Mouse (Mus musculus) midbrain, embryonic 12.5 days (tissue): ENCODE measurements around the gene Exoc3l4. TPM values are rescaled to one million over a fixed set of nuclear protein-coding genes. Genes with fewer than 3 reads are reported as not detected.

Source experiments
- ATAC-seq: fragments of 200-750 bp; cut with Nextera tagmentation; 2 replicates; pipeline ENCODE4 v1.8.0; 2017; ENCODE audit warnings: low read depth, moderate TSS enrichment, moderate library complexity; ENCODE audit not compliant: low FRiP score
- H3K27ac ChIP-seq: fragments of 300-500 bp; sonication (generic); replicated peaks from 2 replicates; pipeline ENCODE4 v1.5.1; 2016; ENCODE audit warnings: mild to moderate bottlenecking
- H3K27me3 ChIP-seq: fragments of 300-500 bp; sonication (generic); 2 replicates; pipeline ENCODE4 v1.6.1; 2016; ENCODE audit warnings: mild to moderate bottlenecking
- H3K36me3 ChIP-seq: fragments of 300-500 bp; sonication (generic); 2 replicates; pipeline ENCODE4 v1.6.1; 2016
- H3K4me1 ChIP-seq: fragments of 300-500 bp; sonication (generic); 2 replicates; pipeline ENCODE4 v1.6.1; 2016
- H3K4me2 ChIP-seq: fragments of 300-500 bp; sonication (generic); replicated peaks from 2 replicates; pipeline ENCODE4 v1.6.1; 2016; ENCODE audit warnings: mild to moderate bottlenecking, moderate library complexity
- H3K4me3 ChIP-seq: fragments of 300-500 bp; sonication (generic); 2 replicates; pipeline ENCODE4 v1.5.1; 2016; ENCODE audit warnings: mild to moderate bottlenecking
- H3K9ac ChIP-seq: fragments of 300-500 bp; sonication (generic); replicated peaks from 2 replicates; pipeline ENCODE4 v1.6.1; 2016; ENCODE audit warnings: mild to moderate bottlenecking, moderate library complexity
- H3K9me3 ChIP-seq: fragments of 300-500 bp; sonication (generic); 2 replicates; pipeline ENCODE4 v1.6.1; 2016; ENCODE audit warnings: mild to moderate bottlenecking
- WGBS: fragments of 180-500 bp; shearing (Covaris S2); methylation state at CpG from one replicate; pipeline ENCODE4 v1.1.7; 2016; 5-methylcytosine and 5-hydroxymethylcytosine counted together
- polyA plus RNA-seq: library from polyadenylated mRNA; unstranded; fragments of >200 nt; fragmentation: Nextera tagmentation; extraction: Ambion mirVana; gene quantifications from 2 replicates; pipeline ENCODE4 v1.2.1, GENCODE M21; 2016

The Exoc3l4 gene
- polyA plus RNA-seq, 1 experiment from 2014 or later: 4.1 TPM

DNA sequence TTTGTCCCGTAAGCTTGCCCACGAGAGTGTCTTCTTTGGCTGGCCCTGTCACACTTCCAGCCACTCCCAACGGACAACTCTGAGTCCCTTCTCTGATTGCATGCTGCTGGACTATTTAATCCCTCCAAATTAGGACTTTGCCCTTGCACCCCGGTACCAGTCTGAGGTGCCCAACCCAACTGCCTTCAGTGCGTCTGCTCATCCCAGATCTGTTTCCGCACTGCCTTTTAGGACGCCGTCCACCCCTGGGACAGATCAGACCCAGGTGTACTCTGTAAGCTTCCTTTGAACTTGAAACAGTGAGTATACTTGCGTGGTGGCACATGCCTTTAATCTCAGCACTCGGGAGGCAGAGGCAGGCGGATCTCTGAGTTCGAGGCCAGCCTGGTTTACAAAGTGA is 38.0 kb upstream of the Exoc3l4 start:
- 75% methylated on average over 12 of the region's 12 CpGs for WGBS
- Histone ChIP-seq H3K9ac (peak overlapping the region; percentile 95), H3K36me3 (no peaks in the 10 kb centered on the region), H3K9me3 (no peaks in the 10 kb centered on the region), H3K27me3 (peaks cover 21% of the 10 kb centered on the region), H3K27ac (no peak overlapping the region), H3K4me3 (peak overlapping the region; percentile 98), H3K4me1 (peaks cover 29% of the 10 kb centered on the region), H3K4me2 (peak overlapping the region; percentile 87)
- ATAC-seq: no peak

DNA sequence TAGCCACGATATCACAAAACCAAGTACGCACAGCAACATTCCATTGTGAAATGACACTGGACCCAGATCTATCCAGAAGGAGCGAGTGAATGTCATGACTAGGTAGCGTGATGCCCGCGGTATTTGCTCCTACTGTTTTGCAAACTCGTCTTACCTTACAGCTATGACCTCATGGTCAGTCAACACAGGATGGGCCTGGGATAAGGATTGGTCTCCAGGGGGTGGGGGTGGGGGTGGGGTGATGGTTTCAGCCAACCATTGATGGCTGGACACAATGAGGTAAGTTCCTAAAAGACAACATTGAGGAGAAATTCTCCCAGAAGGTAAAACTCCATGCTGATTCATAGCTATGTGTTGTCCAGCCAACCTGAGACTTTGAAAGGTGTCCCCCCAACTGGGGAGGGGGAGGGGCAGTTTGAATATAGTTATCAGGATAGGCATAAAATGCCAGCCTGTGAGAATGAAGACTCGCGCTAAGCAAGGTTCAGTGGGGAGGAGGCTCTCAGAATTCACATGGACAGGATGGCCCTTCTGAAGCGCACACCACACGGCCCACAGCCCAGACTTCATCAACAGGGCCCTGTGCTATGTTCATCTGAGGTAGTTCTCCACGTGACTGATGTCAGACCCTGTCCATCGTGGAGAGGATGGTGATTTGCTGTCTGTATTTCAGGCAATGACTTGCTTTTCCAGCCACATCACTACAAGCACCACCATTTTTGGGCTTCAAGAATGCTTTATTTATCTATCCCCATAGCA is 30.8 kb upstream of the Exoc3l4 start:
- WGBS: 87% methylated on average over 13 of the region's 13 CpGs
- Histone ChIP-seq H3K9ac (no peak overlapping the region), H3K27ac (no peak overlapping the region), H3K4me1 (no peaks in the 10 kb centered on the region), H3K9me3 (no peaks in the 10 kb centered on the region), H3K4me3 (no peak overlapping the region), H3K36me3 (no peaks in the 10 kb centered on the region), H3K27me3 (peaks cover 15% of the 10 kb centered on the region; the same call in 1 of the 2 replicates), H3K4me2 (no peak overlapping the region)
- ATAC-seq: no peak

DNA sequence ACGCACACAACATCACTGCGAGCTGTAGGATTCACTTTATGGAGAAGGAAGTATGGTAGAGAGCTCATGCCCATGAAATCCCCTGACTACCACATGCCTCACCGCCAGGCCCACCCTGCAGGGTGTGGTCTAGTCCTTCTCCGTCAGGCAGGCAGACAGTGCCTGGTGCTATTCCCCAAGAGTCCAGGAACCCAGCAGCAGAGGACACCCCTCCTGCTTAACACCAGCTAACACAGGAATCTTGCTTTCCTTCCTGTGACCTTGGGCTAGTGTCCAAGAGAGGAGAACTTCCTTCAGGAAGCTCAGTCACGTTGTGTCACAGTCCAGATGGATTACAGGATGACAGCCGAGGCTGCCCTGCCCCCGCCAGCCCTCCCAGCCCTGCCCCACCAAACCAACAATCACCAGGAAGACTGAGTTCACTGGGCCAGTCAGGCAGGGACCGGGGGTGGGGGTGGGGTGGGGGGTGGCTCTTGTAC is 30.1 kb upstream of the Exoc3l4 start:
- ATAC-seq: no peak
- no peak overlapping the region for H3K4me3 ChIP-seq
- 71% methylated on average over 8 of the region's 8 CpGs for WGBS
- H3K36me3 ChIP-seq: no peaks in the 10 kb centered on the region
- no peak overlapping the region for H3K27ac ChIP-seq
- no peak overlapping the region for H3K4me2 ChIP-seq
- H3K27me3 ChIP-seq: peaks cover 14% of the 10 kb centered on the region; the same call in 1 of the 2 replicates
- no peaks in the 10 kb centered on the region for H3K4me1 ChIP-seq
- no peaks in the 10 kb centered on the region for H3K9me3 ChIP-seq
- no peak overlapping the region for H3K9ac ChIP-seq

DNA sequence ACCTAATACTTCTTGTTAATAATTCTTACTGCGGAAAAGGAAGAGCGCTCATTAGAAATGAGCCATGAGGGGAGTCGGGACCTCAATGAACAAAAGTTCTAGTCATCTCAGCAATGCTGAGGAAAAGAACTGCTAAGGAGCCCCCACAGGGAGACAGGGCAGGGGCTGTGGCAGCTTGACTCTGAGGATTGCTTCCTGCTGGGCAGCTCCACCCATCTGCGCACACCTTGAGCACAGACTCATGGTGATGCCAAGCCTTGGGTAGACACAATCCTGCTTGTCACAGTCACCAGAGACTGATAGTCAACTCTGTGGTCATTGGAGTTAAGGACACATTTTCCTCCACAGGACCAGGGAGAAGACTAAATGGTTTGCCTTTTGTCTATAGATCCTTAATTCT is 29.7 kb upstream of the Exoc3l4 start:
- H3K27me3 ChIP-seq: peaks cover 14% of the 10 kb centered on the region; the same call in 1 of the 2 replicates
- no peak overlapping the region for H3K4me2 ChIP-seq
- no peak for ATAC-seq
- no peaks in the 10 kb centered on the region for H3K9me3 ChIP-seq
- no peak overlapping the region for H3K4me3 ChIP-seq
- H3K36me3 ChIP-seq: no peaks in the 10 kb centered on the region
- WGBS: 91% methylated on average over 4 of the region's 4 CpGs
- no peaks in the 10 kb centered on the region for H3K4me1 ChIP-seq
- H3K9ac ChIP-seq: no peak overlapping the region
- H3K27ac ChIP-seq: no peak overlapping the region

DNA sequence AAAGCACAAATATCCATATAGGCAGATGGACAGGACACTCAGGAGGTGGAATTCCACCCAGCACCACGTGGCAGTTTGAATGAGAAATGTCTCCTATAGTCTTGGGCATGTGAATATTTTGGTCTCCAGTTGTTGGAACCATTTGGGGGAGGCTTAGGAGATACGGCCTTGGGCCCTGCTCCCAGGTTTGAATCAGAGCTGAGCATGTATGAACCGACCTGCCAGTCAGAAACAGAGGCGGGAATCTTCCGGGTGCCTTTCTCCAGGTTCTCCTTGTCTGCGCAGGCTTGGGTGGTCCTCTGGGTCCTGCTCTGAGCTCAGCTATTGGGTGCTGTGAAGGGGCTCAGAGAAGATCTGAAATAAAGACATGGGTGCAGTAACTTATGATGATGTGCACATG is 22.8 kb upstream of the Exoc3l4 start:
- no peak overlapping the region for H3K27ac ChIP-seq
- no peak overlapping the region for H3K9ac ChIP-seq
- H3K4me2 ChIP-seq: no peak overlapping the region
- H3K4me3 ChIP-seq: no peak overlapping the region
- 0 out of 2 replicates have a peak, but pooled peaks cover 5% of the 10 kb centered on the region for H3K27me3 ChIP-seq
- WGBS: 83% methylated on average over 6 of the region's 6 CpGs
- no peaks in the 10 kb centered on the region for H3K4me1 ChIP-seq
- H3K36me3 ChIP-seq: no peaks in the 10 kb centered on the region
- H3K9me3 ChIP-seq: no peaks in the 10 kb centered on the region
- ATAC-seq: no peak

DNA sequence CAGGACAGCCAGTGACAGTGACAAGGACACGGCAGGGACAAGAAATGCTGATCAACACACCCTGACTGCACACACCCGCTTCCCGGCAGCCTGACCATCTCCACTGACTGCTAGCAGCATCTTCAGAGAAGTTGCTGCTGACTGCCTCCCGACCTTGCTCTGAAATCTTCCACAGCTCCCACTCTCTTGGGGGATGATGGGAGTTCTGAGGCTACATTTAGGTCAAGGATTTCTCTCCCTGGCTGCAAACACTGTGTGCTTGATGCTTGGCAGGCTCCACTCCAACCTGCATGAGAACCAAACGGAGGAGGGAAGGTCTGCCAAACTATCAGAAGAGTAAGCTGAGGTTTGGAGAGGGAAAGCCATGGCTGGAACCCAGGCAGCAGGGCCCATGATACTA is 19.8 kb upstream of the Exoc3l4 start:
- Histone ChIP-seq H3K4me2 (no peak overlapping the region), H3K4me1 (no peaks in the 10 kb centered on the region), H3K36me3 (no peaks in the 10 kb centered on the region), H3K9ac (no peak overlapping the region), H3K27me3 (peaks cover 13% of the 10 kb centered on the region), H3K27ac (no peak overlapping the region), H3K9me3 (no peaks in the 10 kb centered on the region), H3K4me3 (no peak overlapping the region)
- WGBS: 69% methylated on average over 5 of the region's 5 CpGs
- no peak for ATAC-seq

DNA sequence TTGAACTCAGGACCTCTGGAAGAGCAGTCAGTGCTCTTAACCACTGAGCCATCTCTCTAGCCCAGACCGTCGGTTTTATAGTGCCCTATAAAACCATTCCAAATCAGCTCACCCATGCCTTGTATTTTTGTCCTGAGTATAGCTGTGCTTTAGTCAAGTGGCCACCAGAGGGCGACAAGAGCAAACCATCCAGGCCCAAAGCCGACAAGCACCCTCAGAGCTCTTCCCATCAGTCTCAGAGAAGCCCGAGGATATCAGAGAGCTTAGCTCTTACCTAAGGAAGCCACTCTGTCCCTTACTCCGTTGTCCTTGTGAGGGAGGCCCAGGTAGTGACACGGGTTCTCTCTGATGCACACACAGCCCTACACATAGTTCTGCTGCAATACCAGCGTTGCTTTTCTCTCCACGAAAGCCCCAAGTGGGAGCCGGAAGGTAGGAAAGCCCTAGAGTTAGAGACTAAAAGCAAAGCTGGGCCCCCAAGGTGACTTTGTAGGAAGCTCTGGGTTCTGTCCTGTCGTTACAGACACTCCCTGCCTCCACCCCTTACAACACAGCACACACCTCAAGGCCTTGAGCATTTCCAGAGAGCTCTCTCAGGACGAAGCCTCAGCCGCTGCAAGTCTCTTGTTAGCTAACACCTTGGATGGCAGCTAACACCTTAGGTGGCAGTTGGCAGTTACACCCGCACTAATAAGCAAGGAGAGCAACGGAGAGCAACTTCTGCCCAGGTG is 15.2 kb upstream of the Exoc3l4 start:
- Histone ChIP-seq H3K9me3 (no peaks in the 10 kb centered on the region), H3K4me2 (no peak overlapping the region), H3K4me1 (peaks cover 1% of the 10 kb centered on the region; the same call in 1 of the 2 replicates), H3K27ac (no peak overlapping the region), H3K36me3 (no peaks in the 10 kb centered on the region), H3K27me3 (peaks cover 30% of the 10 kb centered on the region), H3K4me3 (no peak overlapping the region), H3K9ac (no peak overlapping the region)
- no peak for ATAC-seq
- 23% methylated on average over 15 of the region's 15 CpGs for WGBS

DNA sequence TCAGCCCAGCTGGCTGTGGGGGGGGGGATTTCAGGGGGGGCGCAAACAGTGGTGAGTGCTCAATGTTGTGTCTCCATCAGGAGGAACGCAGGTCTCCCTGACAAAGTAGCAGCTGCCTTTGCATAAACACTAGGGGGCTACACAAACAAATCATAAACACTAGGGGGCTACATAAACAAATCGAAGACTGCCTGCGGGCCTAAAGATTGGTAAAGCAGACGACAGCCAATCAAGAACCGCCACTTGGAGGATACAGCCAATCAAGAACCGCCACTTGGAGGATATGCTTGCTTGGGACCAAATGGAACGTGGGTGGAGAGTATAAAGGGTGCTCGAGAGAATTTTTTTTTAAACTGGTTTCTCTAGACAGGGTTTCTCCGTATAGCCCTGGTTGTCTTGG is 11.9 kb upstream of the Exoc3l4 start:
- no peak for ATAC-seq
- H3K9ac ChIP-seq: no peak overlapping the region
- peaks cover 58% of the 10 kb centered on the region for H3K27me3 ChIP-seq
- H3K4me3 ChIP-seq: no peak overlapping the region
- no peak overlapping the region for H3K4me2 ChIP-seq
- H3K4me1 ChIP-seq: peaks cover 16% of the 10 kb centered on the region
- 75% methylated on average over 10 of the region's 10 CpGs for WGBS
- no peak overlapping the region for H3K27ac ChIP-seq
- no peaks in the 10 kb centered on the region for H3K9me3 ChIP-seq
- H3K36me3 ChIP-seq: no peaks in the 10 kb centered on the region

DNA sequence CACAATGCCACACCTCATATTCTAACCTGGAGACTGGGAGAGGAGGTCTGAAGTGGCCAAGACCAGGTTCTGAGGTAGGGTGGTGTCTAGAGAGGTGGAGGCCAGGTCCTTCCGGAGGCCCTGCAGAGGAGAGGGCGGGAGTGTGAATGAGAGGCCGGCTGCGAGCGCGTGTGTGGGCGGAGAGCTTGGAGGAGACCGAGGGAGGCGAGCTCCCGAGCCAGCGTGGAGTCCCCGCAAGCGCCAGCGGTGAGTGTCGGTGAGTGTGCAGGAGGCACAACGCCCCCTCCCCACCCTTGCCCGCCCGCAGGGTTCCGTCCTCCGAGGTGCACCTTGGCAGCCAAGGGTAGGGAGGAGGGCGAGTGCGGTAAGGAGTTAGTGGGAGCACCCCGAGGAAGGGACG is 10.2 kb upstream of the Exoc3l4 start, which contains the start of gene Lbhd2:
Lbhd2 (plus strand) TSS at position 188 of the 400 bp plus-strand sequence.
- Histone ChIP-seq H3K36me3 (no peaks in the 10 kb centered on the region), H3K9me3 (no peaks in the 10 kb centered on the region), H3K27ac (no peak within 1 kb of the TSS), H3K27me3 (peaks cover 65% of the 10 kb centered on the region), H3K4me2 (peak within 1 kb of the TSS; percentile 32), H3K4me1 (peaks cover 21% of the 10 kb centered on the region), H3K4me3 (peak within 1 kb of the TSS; percentile 15; the same call in 1 of the 2 replicates), H3K9ac (no peak within 1 kb of the TSS)
- WGBS: 3% methylated on average over 24 of the region's 24 CpGs
- ATAC-seq: no peak

DNA sequence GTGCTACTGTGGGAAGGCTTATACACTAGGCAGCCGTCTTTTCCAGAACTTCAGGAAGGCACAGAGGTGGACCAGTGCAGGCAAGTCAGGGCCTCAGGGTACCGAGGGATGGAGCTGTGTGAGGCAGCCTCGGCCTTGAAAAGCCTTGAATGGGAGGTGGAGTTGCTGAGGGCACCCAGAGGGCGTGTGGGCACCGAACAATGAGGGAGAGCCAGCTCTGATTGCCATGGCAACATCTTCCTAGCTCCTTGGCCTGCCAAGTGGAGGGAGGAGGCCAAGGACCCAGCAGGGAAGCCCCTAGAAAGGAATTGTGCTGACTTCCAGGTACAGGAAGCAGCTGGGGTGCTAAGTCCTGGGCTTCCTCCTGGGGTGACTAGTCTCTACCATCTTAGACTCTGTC is 7.2 kb upstream of the Exoc3l4 start:
- Histone ChIP-seq H3K4me1 (peaks cover 25% of the 10 kb centered on the region), H3K4me3 (no peak overlapping the region), H3K36me3 (no peaks in the 10 kb centered on the region), H3K4me2 (no peak overlapping the region), H3K9ac (no peak overlapping the region), H3K9me3 (no peaks in the 10 kb centered on the region), H3K27me3 (peaks cover 64% of the 10 kb centered on the region), H3K27ac (no peak overlapping the region)
- ATAC-seq: no peak
- 13% methylated on average over 5 of the region's 5 CpGs for WGBS

DNA sequence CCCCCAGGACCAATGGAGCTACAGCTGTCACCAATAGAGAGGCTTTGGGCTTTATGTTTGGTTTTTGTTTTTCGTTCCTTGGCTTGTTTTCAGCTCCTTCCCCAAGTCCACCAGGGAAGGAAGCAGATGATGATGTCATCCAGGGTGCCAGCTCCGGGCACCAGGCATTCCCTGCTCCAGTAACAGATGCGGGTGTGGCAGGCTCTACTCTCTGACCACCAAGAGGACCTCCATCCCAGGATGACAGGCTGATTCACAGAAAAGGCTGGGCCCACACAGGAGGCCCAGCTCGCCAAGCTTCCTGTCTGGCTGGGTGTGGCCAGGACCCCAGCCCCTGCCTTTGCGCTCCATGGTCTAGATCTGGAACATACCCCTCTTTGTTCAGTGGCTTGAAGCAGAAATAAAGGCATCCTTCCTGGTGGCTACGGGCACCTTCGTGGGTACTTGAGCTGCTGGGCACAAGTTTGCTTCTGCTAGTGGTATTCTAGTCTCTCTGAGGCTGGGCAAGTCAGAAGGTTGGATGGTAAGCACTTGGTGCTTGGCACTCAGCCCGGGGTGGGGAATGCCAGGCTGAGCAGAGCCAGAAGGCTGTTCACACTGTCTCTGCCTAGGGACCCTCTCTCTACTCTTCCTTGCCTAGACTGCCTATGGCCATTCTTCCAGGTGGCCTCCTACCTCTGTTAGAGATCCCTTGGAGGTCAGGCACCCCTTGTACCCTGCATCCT is 5.0 kb upstream of the Exoc3l4 start:
- no peak overlapping the region for H3K4me3 ChIP-seq
- no peaks in the 10 kb centered on the region for H3K36me3 ChIP-seq
- H3K4me1 ChIP-seq: peaks cover 26% of the 10 kb centered on the region
- no peaks in the 10 kb centered on the region for H3K9me3 ChIP-seq
- H3K27ac ChIP-seq: no peak overlapping the region
- no peak overlapping the region for H3K4me2 ChIP-seq
- WGBS: 79% methylated on average over 8 of the region's 8 CpGs
- H3K27me3 ChIP-seq: peaks cover 57% of the 10 kb centered on the region
- ATAC-seq: no peak
- no peak overlapping the region for H3K9ac ChIP-seq
